Mouse (Mus musculus): ENCODE data around the gene Bmp6. TPM values are rescaled to one million over a fixed set of nuclear protein-coding genes. Genes with fewer than 3 reads are reported as not detected.

The Bmp6 gene
- polyA plus RNA-seq, 1 experiment from 2014 or later, result 4.2 TPM

- no peaks in the 10 kb centered on the region for H3K9me3 ChIP-seq (ENCODE audit: control insufficient read depth, low read length)
- no peaks in the 10 kb centered on the region for H3K4me1 ChIP-seq (ENCODE audit: control insufficient read depth, insufficient read depth, low read length)
- no peak overlapping the region for H3K27ac ChIP-seq (replicated peaks; ENCODE audit: low read depth, low read length)
- 97% methylated on average over 5 of the region's 5 CpGs for WGBS
- no peak overlapping the region for H3K9ac ChIP-seq (replicated peaks; ENCODE audit: low read length)
- DNase-seq, result no peak
- no peak for ATAC-seq (ENCODE audit: low FRiP score, low TSS enrichment)
- H3K36me3 ChIP-seq (ENCODE audit: control insufficient read depth, insufficient read depth, low read length), result no peaks in the 10 kb centered on the region
- H3K27me3 ChIP-seq (ENCODE audit: control insufficient read depth, insufficient read depth, low read length), result no peaks in the 10 kb centered on the region
- H3K4me2 ChIP-seq (ENCODE audit: low read length), result no peak overlapping the region
- no peak overlapping the region for H3K4me3 ChIP-seq (replicated peaks; ENCODE audit: low read depth, low read length)
These were observed 24.7 kb downstream of the Bmp6 start for GRCm38 (mm10) chr13:38369624-38370023.

DNA sequence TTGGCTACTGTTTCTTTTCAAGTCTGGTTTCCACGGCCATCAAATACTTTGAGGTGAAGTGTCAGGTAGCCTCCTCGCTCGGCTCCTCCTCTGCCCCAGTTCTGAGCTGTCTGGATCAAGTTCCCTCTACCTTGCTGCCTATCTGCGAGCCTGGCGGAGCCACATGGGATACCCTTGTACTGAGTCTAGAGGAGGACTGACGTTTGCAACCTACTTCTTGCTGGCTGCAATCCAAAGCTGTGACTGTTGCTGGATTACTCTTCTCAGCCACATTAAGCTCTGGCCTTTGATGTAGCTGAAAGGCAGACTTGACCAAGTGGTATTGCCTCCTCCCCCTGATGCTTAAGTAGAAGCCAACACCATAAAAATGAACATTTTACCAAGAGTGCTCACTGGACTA lies 31.2 kb downstream of the Bmp6 start:
- H3K9ac ChIP-seq (replicated peaks; ENCODE audit: low read length), result no peak overlapping the region
- no peaks in the 10 kb centered on the region for H3K27me3 ChIP-seq (ENCODE audit: control insufficient read depth, insufficient read depth, low read length)
- H3K9me3 ChIP-seq (ENCODE audit: control insufficient read depth, low read length), result no peaks in the 10 kb centered on the region
- H3K4me1 ChIP-seq (ENCODE audit: control insufficient read depth, insufficient read depth, low read length), result no peaks in the 10 kb centered on the region
- H3K36me3 ChIP-seq (ENCODE audit: control insufficient read depth, insufficient read depth, low read length), result no peaks in the 10 kb centered on the region
- H3K27ac ChIP-seq (replicated peaks; ENCODE audit: low read depth, low read length), result no peak overlapping the region
- WGBS, result 73% methylated on average over 6 of the region's 6 CpGs
- ATAC-seq (ENCODE audit: low FRiP score, low TSS enrichment), result no peak
- no peak overlapping the region for H3K4me2 ChIP-seq (ENCODE audit: low read length)
- no peak for DNase-seq
- H3K4me3 ChIP-seq (replicated peaks; ENCODE audit: low read depth, low read length), result no peak overlapping the region

DNA sequence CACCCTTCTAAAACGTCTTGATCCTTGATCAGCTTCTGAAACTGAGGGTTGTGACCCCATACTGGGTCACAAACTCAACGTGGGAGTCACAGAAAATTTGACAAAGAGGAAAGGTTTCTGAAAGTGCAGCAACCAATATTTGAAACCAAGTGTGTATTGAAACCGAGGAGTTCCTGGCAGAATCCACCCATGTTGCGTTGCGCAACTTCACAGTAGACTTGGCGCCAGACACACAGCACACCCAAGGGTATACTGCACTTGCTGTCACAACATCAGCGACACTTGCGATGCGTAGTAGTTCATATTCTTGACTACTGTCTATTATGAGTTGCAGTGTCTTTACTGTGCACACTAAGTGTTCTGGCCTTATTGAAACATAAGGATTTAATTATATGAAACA lies 32.4 kb downstream of the Bmp6 start:
- Histone ChIP-seq H3K4me3 (replicated peaks; ENCODE audit: low read depth, low read length) (no peak overlapping the region), H3K9ac (replicated peaks; ENCODE audit: low read length) (no peak overlapping the region), H3K27ac (replicated peaks; ENCODE audit: low read depth, low read length) (no peak overlapping the region), H3K4me2 (ENCODE audit: low read length) (no peak overlapping the region), H3K4me1 (ENCODE audit: control insufficient read depth, insufficient read depth, low read length) (no peaks in the 10 kb centered on the region), H3K36me3 (ENCODE audit: control insufficient read depth, insufficient read depth, low read length) (no peaks in the 10 kb centered on the region), H3K27me3 (ENCODE audit: control insufficient read depth, insufficient read depth, low read length) (no peaks in the 10 kb centered on the region), H3K9me3 (ENCODE audit: control insufficient read depth, low read length) (no peaks in the 10 kb centered on the region)
- 92% methylated on average over 9 of the region's 9 CpGs for WGBS
- ATAC-seq (ENCODE audit: low FRiP score, low TSS enrichment), result no peak
- DNase-seq, result no peak

GRCm38 (mm10) chr13:38379806-38380205 lies 34.9 kb downstream of the Bmp6 start:
- Histone ChIP-seq H3K4me3 (replicated peaks; ENCODE audit: low read depth, low read length) (no peak overlapping the region), H3K27ac (replicated peaks; ENCODE audit: low read depth, low read length) (no peak overlapping the region), H3K36me3 (ENCODE audit: control insufficient read depth, insufficient read depth, low read length) (no peaks in the 10 kb centered on the region), H3K9ac (replicated peaks; ENCODE audit: low read length) (no peak overlapping the region), H3K27me3 (ENCODE audit: control insufficient read depth, insufficient read depth, low read length) (no peaks in the 10 kb centered on the region), H3K4me1 (ENCODE audit: control insufficient read depth, insufficient read depth, low read length) (no peaks in the 10 kb centered on the region), H3K4me2 (ENCODE audit: low read length) (no peak overlapping the region), H3K9me3 (ENCODE audit: control insufficient read depth, low read length) (no peaks in the 10 kb centered on the region)
- ATAC-seq (ENCODE audit: low FRiP score, low TSS enrichment) (no peak), DNase-seq (no peak)
- 96% methylated on average over 5 of the region's 5 CpGs for WGBS

DNA sequence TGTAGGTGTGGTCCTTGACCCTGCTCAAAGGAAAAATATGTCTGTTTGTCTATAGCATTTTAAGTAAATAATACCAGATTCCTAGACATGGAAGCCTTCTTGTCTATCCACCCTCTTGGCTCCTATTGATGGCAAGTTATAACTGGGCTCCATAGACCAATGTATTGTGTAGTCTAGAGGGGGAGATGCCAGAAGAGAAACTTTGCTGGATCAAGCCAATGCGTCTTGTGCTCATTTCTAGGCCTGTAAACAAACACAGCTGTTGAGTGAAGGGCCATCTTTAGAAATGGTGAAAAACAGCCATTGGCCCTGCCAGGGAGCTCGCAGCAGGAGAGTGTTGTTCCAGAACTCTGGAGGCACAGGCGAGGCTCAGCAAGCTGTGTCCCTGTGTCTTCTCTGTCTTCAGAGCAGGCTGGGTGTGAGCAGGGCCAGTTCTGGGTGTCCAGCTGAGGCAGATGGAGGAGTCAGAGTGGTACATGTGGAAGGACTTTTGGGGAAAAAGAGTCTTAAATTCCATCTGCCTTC lies 41.2 kb downstream of the Bmp6 start:
- Histone ChIP-seq H3K36me3 (ENCODE audit: control insufficient read depth, insufficient read depth, low read length) (no peaks in the 10 kb centered on the region), H3K4me2 (ENCODE audit: low read length) (no peak overlapping the region), H3K4me3 (replicated peaks; ENCODE audit: low read depth, low read length) (no peak overlapping the region), H3K27me3 (ENCODE audit: control insufficient read depth, insufficient read depth, low read length) (no peaks in the 10 kb centered on the region), H3K9me3 (ENCODE audit: control insufficient read depth, low read length) (no peaks in the 10 kb centered on the region), H3K4me1 (ENCODE audit: control insufficient read depth, insufficient read depth, low read length) (no peaks in the 10 kb centered on the region), H3K9ac (replicated peaks; ENCODE audit: low read length) (no peak overlapping the region), H3K27ac (replicated peaks; ENCODE audit: low read depth, low read length) (no peak overlapping the region)
- DNase-seq (no peak), ATAC-seq (ENCODE audit: low FRiP score, low TSS enrichment) (no peak)
- 84% methylated on average over 3 of the region's 3 CpGs for WGBS

DNA sequence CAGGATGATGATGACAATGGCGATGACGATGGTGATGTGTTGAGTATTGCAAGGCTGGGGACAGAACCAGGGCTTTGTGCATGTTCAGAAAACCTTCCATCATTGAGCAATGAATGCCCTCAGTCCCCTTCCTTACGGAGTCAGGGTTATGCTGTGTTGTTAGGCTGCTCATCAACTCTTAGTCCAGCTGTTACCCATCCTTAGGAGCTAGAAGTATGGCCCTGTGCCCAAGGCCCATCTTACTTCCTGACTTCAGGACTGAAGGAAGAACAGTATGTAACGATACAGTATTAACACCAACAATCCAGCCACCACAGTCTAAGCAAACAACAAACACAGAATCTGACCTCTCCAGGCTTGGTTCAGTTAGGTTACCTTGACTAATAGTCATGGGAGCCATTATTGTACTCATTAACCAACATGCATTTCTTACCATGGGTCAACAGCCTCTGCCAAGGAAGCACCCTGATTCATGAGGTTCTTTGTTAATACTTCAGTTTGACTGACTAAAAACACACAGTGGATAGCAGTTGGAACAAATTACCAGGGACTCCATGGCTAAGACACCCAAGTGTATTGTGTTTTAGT lies 42.6 kb downstream of the Bmp6 start:
- Histone ChIP-seq H3K27ac (replicated peaks; ENCODE audit: low read depth, low read length) (no peak overlapping the region), H3K9ac (replicated peaks; ENCODE audit: low read length) (no peak overlapping the region), H3K36me3 (ENCODE audit: control insufficient read depth, insufficient read depth, low read length) (no peaks in the 10 kb centered on the region), H3K9me3 (ENCODE audit: control insufficient read depth, low read length) (no peaks in the 10 kb centered on the region), H3K4me2 (ENCODE audit: low read length) (no peak overlapping the region), H3K4me3 (replicated peaks; ENCODE audit: low read depth, low read length) (no peak overlapping the region), H3K27me3 (ENCODE audit: control insufficient read depth, insufficient read depth, low read length) (no peaks in the 10 kb centered on the region), H3K4me1 (ENCODE audit: control insufficient read depth, insufficient read depth, low read length) (no peaks in the 10 kb centered on the region)
- WGBS, result 92% methylated on average over 4 of the region's 4 CpGs
- ATAC-seq (ENCODE audit: low FRiP score, low TSS enrichment) (no peak), DNase-seq (no peak)

- WGBS, result 92% methylated on average over 5 of the region's 5 CpGs
- Histone ChIP-seq H3K27ac (replicated peaks; ENCODE audit: low read depth, low read length) (no peak overlapping the region), H3K9me3 (ENCODE audit: control insufficient read depth, low read length) (no peaks in the 10 kb centered on the region), H3K9ac (replicated peaks; ENCODE audit: low read length) (no peak overlapping the region), H3K27me3 (ENCODE audit: control insufficient read depth, insufficient read depth, low read length) (no peaks in the 10 kb centered on the region), H3K4me3 (replicated peaks; ENCODE audit: low read depth, low read length) (no peak overlapping the region), H3K4me2 (ENCODE audit: low read length) (no peak overlapping the region), H3K4me1 (ENCODE audit: control insufficient read depth, insufficient read depth, low read length) (no peaks in the 10 kb centered on the region), H3K36me3 (ENCODE audit: control insufficient read depth, insufficient read depth, low read length) (no peaks in the 10 kb centered on the region)
- no peak for ATAC-seq (ENCODE audit: low FRiP score, low TSS enrichment)
- DNase-seq, result no peak
These were observed 48.5 kb downstream of the Bmp6 start for GRCm38 (mm10) chr13:38393444-38393843.

GRCm38 (mm10) chr13:38395026-38395425 lies 50.1 kb downstream of the Bmp6 start:
- no peak for DNase-seq
- no peak for ATAC-seq (ENCODE audit: low FRiP score, low TSS enrichment)
- H3K4me2 ChIP-seq (ENCODE audit: low read length), result no peak overlapping the region
- H3K9ac ChIP-seq (replicated peaks; ENCODE audit: low read length), result no peak overlapping the region
- H3K27ac ChIP-seq (replicated peaks; ENCODE audit: low read depth, low read length), result no peak overlapping the region
- no peaks in the 10 kb centered on the region for H3K9me3 ChIP-seq (ENCODE audit: control insufficient read depth, low read length)
- H3K36me3 ChIP-seq (ENCODE audit: control insufficient read depth, insufficient read depth, low read length), result no peaks in the 10 kb centered on the region
- no peaks in the 10 kb centered on the region for H3K4me1 ChIP-seq (ENCODE audit: control insufficient read depth, insufficient read depth, low read length)
- H3K27me3 ChIP-seq (ENCODE audit: control insufficient read depth, insufficient read depth, low read length), result no peaks in the 10 kb centered on the region
- H3K4me3 ChIP-seq (replicated peaks; ENCODE audit: low read depth, low read length), result no peak overlapping the region
- 88% methylated on average over 4 of the region's 4 CpGs for WGBS

- WGBS, result 87% methylated on average over 7 of the region's 7 CpGs
These were observed 52.2 kb downstream of the Bmp6 start for GRCm38 (mm10) chr13:38397007-38397545.

More at GRCm38 (mm10) chr13:38397007-38397545, 52.2 kb downstream of the Bmp6 start:
- Histone ChIP-seq H3K4me1 (ENCODE audit: control insufficient read depth, insufficient read depth, low read length) (no peaks in the 10 kb centered on the region), H3K36me3 (ENCODE audit: control insufficient read depth, insufficient read depth, low read length) (no peaks in the 10 kb centered on the region), H3K9me3 (ENCODE audit: control insufficient read depth, low read length) (no peaks in the 10 kb centered on the region), H3K4me3 (replicated peaks; ENCODE audit: low read depth, low read length) (no peak overlapping the region), H3K9ac (replicated peaks; ENCODE audit: low read length) (no peak overlapping the region), H3K4me2 (ENCODE audit: low read length) (no peak overlapping the region), H3K27me3 (ENCODE audit: control insufficient read depth, insufficient read depth, low read length) (no peaks in the 10 kb centered on the region), H3K27ac (replicated peaks; ENCODE audit: low read depth, low read length) (no peak overlapping the region)
- ATAC-seq (ENCODE audit: low FRiP score, low TSS enrichment) (no peak), DNase-seq (no peak)
